Mouse (Mus musculus) MEL (cell line): ENCODE data around the gene Cxcr2. TPM values are rescaled to one million over a fixed set of nuclear protein-coding genes. Genes with fewer than 3 reads are reported as not detected.
A peak's percentile ranks its signal among the peaks of the same experiment; 100 is the strongest.

ENCODE experiments used
- DNase-seq: peaks from one replicate; pipeline ENCODE4 v3.0.0; 2011; ENCODE audit warnings: low read depth, low spot score
- H3K27ac ChIP-seq: 2 replicates; pipeline ENCODE4 v1.5.1; 2012; ENCODE audit warnings: low read depth, mild to moderate bottlenecking, control low read depth, low read length, moderate library complexity; ENCODE audit not compliant: control insufficient read depth
- H3K27me3 ChIP-seq, 2 experiments: fragments of 150-350 bp in 1 of 2; sonication (generic) in 1 of 2; 2 replicates each; pipeline ENCODE4 v1.6.1; 2012; ENCODE audit warnings: low read length in 2 of 2, mild to moderate bottlenecking in 2 of 2, improper control_type of control experiment in 1 of 2, moderate library complexity in 1 of 2; ENCODE audit not compliant: insufficient read depth in 2 of 2, control insufficient read depth in 1 of 2
- H3K36me3 ChIP-seq, 2 experiments: 2 replicates each; pipeline ENCODE4 v1.6.1; 2012 to 2014; ENCODE audit warnings: low read length in 2 of 2, improper control_type of control experiment in 1 of 2, inconsistent platforms in 1 of 2, mild to moderate bottlenecking in 1 of 2; ENCODE audit not compliant: insufficient read depth in 2 of 2, control insufficient read depth in 1 of 2
- H3K4me1 ChIP-seq, 2 experiments: fragments of 150-350 bp in 1 of 2; sonication (generic) in 1 of 2; 2 replicates each; pipeline ENCODE4 v1.6.1; 2012; ENCODE audit warnings: low read length in 2 of 2, improper control_type of control experiment in 1 of 2, mild to moderate bottlenecking in 1 of 2; ENCODE audit not compliant: insufficient read depth in 2 of 2, control insufficient read depth in 1 of 2
- H3K4me3 ChIP-seq, 2 experiments: fragments of 150-350 bp in 1 of 2; sonication (generic) in 1 of 2; 2 replicates each; pipeline ENCODE4 v1.5.1; 2012; ENCODE audit warnings: low read depth in 2 of 2, low read length in 2 of 2, mild to moderate bottlenecking in 2 of 2, moderate library complexity in 2 of 2, control low read depth in 1 of 2, improper control_type of control experiment in 1 of 2; ENCODE audit not compliant: control insufficient read depth in 1 of 2, insufficient read depth in 1 of 2
- H3K79me2 ChIP-seq: 2 replicates; pipeline ENCODE4 v1.6.1; 2012; ENCODE audit warnings: mild to moderate bottlenecking, low read length, moderate library complexity; ENCODE audit not compliant: control insufficient read depth, poor library complexity, insufficient read depth
- H3K9ac ChIP-seq: 2 replicates; pipeline ENCODE4 v1.6.1; 2012; ENCODE audit warnings: low read depth, mild to moderate bottlenecking, control low read depth, low read length, moderate library complexity; ENCODE audit not compliant: control insufficient read depth, poor library complexity, severe bottlenecking
- H3K9me3 ChIP-seq: fragments of 150-350 bp; sonication (generic); replicated peaks from 2 replicates; pipeline ENCODE4 v1.6.1; 2012; ENCODE audit warnings: mild to moderate bottlenecking, low read length, improper control_type of control experiment, moderate library complexity; ENCODE audit not compliant: insufficient read depth
- EP300 ChIP-seq, 2 experiments: IDR thresholded peaks; 2 replicates each; pipeline ENCODE4 v1.6.1; 2011; ENCODE audit warnings: improper control_type of control experiment in 2 of 2, low read length in 2 of 2, low read depth in 1 of 2, mild to moderate bottlenecking in 1 of 2
- ETS1 ChIP-seq: IDR thresholded peaks from 2 replicates; pipeline ENCODE4 v1.6.1; 2012; ENCODE audit warnings: low read depth, mild to moderate bottlenecking, inconsistent platforms, low read length, improper control_type of control experiment, moderate library complexity
- GABPA ChIP-seq: IDR thresholded peaks from 2 replicates; pipeline ENCODE4 v1.6.1; 2012; ENCODE audit warnings: low read depth, mild to moderate bottlenecking, inconsistent platforms, low read length, improper control_type of control experiment, moderate library complexity
- KAT2A ChIP-seq: conservative IDR thresholded peaks from 2 replicates; pipeline ENCODE4 v1.6.1; 2012; ENCODE audit warnings: low read depth, low read length, improper control_type of control experiment, inconsistent platforms
- MAZ ChIP-seq: IDR thresholded peaks from 2 replicates; pipeline ENCODE4 v1.6.1; 2012; ENCODE audit warnings: low read depth, mild to moderate bottlenecking, inconsistent platforms, low read length, improper control_type of control experiment
- MYC ChIP-seq: IDR thresholded peaks from 2 replicates; pipeline ENCODE4 v1.6.1; 2011; ENCODE audit warnings: low read depth, mild to moderate bottlenecking, low read length, improper control_type of control experiment, moderate library complexity
- POLR2AphosphoS2 ChIP-seq: IDR thresholded peaks from 2 replicates; pipeline ENCODE4 v1.6.1; 2011; ENCODE audit warnings: low read length, improper control_type of control experiment
- SIN3A ChIP-seq: IDR thresholded peaks from 2 replicates; pipeline ENCODE4 v1.6.1; 2012; ENCODE audit warnings: low read length, improper control_type of control experiment, inconsistent platforms
- TAL1 ChIP-seq: IDR thresholded peaks from 2 replicates; pipeline ENCODE4 v1.6.1; 2012; ENCODE audit warnings: mild to moderate bottlenecking, inconsistent platforms, low read length, moderate library complexity, mixed read lengths
- TCF12 ChIP-seq: IDR thresholded peaks from 2 replicates; pipeline ENCODE4 v1.6.1; 2014; ENCODE audit warnings: low read depth, mild to moderate bottlenecking, inconsistent platforms, low read length, improper control_type of control experiment, moderate library complexity
- UBTF ChIP-seq: IDR thresholded peaks from 2 replicates; pipeline ENCODE4 v1.6.1; 2012; ENCODE audit warnings: low read depth, mild to moderate bottlenecking, inconsistent platforms, low read length, improper control_type of control experiment, moderate library complexity, borderline replicate concordance; ENCODE audit not compliant: insufficient read depth
- USF1 ChIP-seq: IDR thresholded peaks from 2 replicates; pipeline ENCODE4 v1.6.1; 2014; ENCODE audit warnings: low read depth, mild to moderate bottlenecking, inconsistent platforms, low read length, improper control_type of control experiment, moderate library complexity
- ZC3H11A ChIP-seq: IDR thresholded peaks from 2 replicates; pipeline ENCODE4 v1.6.1; 2012; ENCODE audit warnings: low read depth, mild to moderate bottlenecking, inconsistent platforms, low read length, improper control_type of control experiment
- polyA plus RNA-seq, 2 experiments: library from polyadenylated mRNA; stranded (reverse) in 1 of 2; unstranded in 1 of 2; fragments of >175 nt in 1 of 2; fragments of >200 nt in 1 of 2; gene quantifications; 2 replicates each; pipeline versions ENCODE4 v1.2.1 to v1.2.4; 2012; ENCODE audit warnings: low replicate concordance in 2 of 2, low read depth in 1 of 2; ENCODE audit not compliant: insufficient read length in 2 of 2, insufficient read depth in 1 of 2, missing spikeins in 1 of 2
- total RNA-seq: library from RNA; depleted of rRNA; stranded (reverse); fragments of 300-350 nt; gene quantifications from 2 replicates; pipeline ENCODE4 v1.2.3, GENCODE M21; 2012

Gene Cxcr2
- total and polyA plus RNA-seq, 3 experiments, result 0.11 to 0.92 TPM; not detected in 1

DNA sequence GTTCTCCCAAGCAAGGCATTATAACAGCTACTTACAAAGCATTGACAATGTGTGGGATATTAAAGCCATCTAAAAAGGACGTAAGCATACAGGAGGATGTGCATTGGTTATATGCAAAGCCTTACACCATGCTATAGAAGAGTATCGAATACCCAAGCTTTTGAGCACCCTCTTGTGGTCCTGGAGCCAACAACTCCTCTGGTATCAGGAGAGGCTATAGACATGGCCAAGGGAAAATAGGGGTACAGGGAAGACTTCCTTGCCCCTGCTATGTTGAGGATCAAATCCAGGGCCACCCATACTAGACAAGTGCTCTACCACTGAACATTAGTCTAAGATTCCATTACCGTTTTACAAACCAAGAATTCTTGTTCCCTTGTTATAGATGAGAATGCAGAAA lies 21.8 kb upstream of the Cxcr2 start:
- peaks cover 0 to 12% of the 10 kb centered on the region in 2 experiments; a peak in 2 of 4 replicates for H3K4me1 ChIP-seq
- H3K36me3 ChIP-seq, result 0 out of 4 replicates have a peak, but pooled peaks cover 0 to 2% of the 10 kb centered on the region in 2 experiments
- no peak for DNase-seq
- no peaks in the 10 kb centered on the region for H3K9me3 ChIP-seq
- no peaks in the 10 kb centered on the region for H3K27me3 ChIP-seq
- TF ChIP-seq MAZ, result no peak
- no peak for TF ChIP-seq KAT2A
- TF ChIP-seq TAL1, result no peak
- TF ChIP-seq, all 39 proteins: peak for 0
- no peak overlapping the region for H3K9ac ChIP-seq
- no peak overlapping the region for H3K27ac ChIP-seq
- H3K79me2 ChIP-seq, result no peaks in the 10 kb centered on the region
- no peak overlapping the region for H3K4me3 ChIP-seq

DNA sequence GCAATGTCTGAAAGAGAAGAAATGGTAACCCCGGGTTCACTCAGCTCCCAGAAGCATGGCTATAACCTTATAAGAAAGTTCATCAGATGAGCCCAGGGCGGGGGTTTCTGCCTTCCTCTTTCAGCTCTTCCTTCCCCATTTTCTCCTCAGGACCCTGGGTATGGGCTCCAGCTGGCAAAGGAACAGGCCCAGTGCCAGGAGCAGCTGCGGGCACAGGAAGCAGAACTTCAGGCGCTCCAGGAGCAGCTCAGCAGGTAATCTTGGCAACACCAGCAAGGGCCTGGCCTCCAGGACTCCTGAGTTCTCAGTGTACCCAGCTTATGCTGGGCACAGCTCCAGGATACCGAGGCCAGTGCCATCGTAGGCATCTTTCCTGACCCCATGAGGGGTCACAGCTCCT lies 19.8 kb upstream of the Cxcr2 start:
- Histone ChIP-seq H3K4me1 (peaks cover 0 to 12% of the 10 kb centered on the region in 2 experiments; a peak in 2 of 4 replicates), H3K9ac (no peak overlapping the region), H3K79me2 (no peaks in the 10 kb centered on the region), H3K4me3 (no peak overlapping the region), H3K9me3 (no peaks in the 10 kb centered on the region), H3K27ac (no peak overlapping the region), H3K36me3 (0 out of 4 replicates have a peak, but pooled peaks cover 0 to 2% of the 10 kb centered on the region in 2 experiments), H3K27me3 (no peaks in the 10 kb centered on the region)
- TF ChIP-seq ETS1 (peak; percentile 65), TAL1 (no peak), MYC (no peak), USF1 (no peak)
- DNase-seq, result peak; percentile 20

DNA sequence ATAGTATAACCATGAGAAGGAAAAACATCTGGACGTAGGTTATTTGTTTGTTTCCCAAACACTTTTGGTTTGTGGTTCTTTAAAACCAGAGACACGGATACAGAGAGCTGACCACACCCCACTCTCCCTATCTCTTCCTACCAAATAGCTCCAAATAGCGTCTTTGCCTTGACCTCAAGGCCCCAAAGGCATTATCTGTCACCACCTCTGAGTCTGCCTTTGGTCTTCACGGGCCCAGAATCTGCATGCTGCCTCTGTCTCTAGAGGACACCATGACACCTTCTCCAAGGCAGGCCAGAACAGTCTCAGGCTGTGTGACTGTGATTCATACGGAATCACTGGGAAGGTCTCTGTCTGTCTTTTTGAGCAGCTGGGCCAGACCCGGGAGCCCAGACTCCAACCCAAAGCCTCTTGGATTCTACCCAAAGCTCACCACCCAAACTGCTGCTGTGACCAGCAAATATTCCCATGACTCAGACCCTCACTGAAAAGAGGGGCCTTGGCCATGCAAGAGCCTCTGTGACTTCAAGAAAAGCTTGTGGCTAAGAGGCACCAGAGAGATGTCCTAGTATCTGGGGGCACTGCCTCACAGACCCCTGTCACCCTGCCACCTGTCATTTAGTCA lies 18.4 kb upstream of the Cxcr2 start:
- H3K4me1 ChIP-seq, result peaks cover 0 to 12% of the 10 kb centered on the region in 2 experiments; a peak in 2 of 4 replicates
- H3K27ac ChIP-seq, result no peak overlapping the region
- TF ChIP-seq SIN3A (no peak), GABPA (no peak), EP300 (IDR thresholded peaks at IDR 0.05; ENCODE audit: low read depth in 1 of 2, low read length in 2 of 2) (peak; percentile 16 to 25; a peak in 1 of 4 replicates), POLR2AphosphoS2 (no peak), TCF12 (peak; percentile 32; the same call in 1 of the 2 replicates), UBTF (no peak), ZC3H11A (no peak)
- TF ChIP-seq, all 39 proteins: peak for 2
- H3K27me3 ChIP-seq, result no peaks in the 10 kb centered on the region
- no peaks in the 10 kb centered on the region for H3K79me2 ChIP-seq
- 0 out of 4 replicates have a peak, but pooled peaks cover 0 to 2% of the 10 kb centered on the region in 2 experiments for H3K36me3 ChIP-seq
- H3K9me3 ChIP-seq, result no peaks in the 10 kb centered on the region
- DNase-seq, result peak; percentile 20
- H3K9ac ChIP-seq, result no peak overlapping the region
- H3K4me3 ChIP-seq, result no peak overlapping the region
